12 mouse cellular contexts compared by ENCODE assay signal in the genomic region with DNA sequence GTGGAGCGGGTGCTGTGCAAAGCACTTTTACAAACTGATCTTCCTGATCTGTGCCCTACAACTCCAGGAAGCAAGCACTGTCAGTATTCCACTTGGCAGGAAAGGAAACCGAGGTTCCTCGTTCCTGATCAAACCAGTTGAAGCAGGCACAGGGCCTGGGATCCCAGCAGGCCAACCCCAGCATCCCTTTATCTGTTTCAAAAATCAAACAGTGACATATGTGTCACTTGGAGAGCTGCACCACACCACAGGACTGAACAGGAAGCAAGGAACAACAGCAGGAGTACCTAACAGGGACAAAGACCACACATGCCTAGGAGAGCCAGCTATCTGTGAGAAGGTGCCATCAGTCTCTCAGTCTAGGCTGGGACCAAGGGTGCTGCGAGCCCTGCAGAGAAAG.
"Had no signal": no experiment of that assay in that cellular context is flagged by ENCODE, and none has a peak within 500 bp of the region (broad histone marks: within the 10 kb centered on the region; RNA-seq: fewer than 3 reads in every experiment).

No protein-coding gene starts in this region.

- DNase-seq: kidney, postnatal 4 days; lung, adult 2 months; lung, postnatal 36 days; right cerebral cortex, postnatal 14 days; thymus, postnatal 4 days had no signal

- H3K27ac ChIP-seq: kidney, postnatal 0 days; left cerebral cortex, adult 2 months; limb, embryonic 10.5 days; liver, embryonic 15.5 days; midbrain, embryonic 12.5 days; stomach, embryonic 15.5 days had no signal

- H3K9me3 ChIP-seq: limb, embryonic 10.5 days; liver, embryonic 15.5 days; megakaryocyte, embryonic 14.5 days; midbrain, embryonic 12.5 days; stomach, embryonic 15.5 days had no signal

- H3K4me1 ChIP-seq: liver, embryonic 15.5 days; stomach, embryonic 15.5 days had no signal

- H3K36me3 ChIP-seq: limb, embryonic 10.5 days; liver, embryonic 15.5 days; midbrain, embryonic 12.5 days; stomach, embryonic 15.5 days had no signal

- H3K27me3 ChIP-seq: liver, embryonic 15.5 days; megakaryocyte, embryonic 14.5 days; stomach, embryonic 15.5 days had no signal

- H3K4me3 ChIP-seq: left cerebral cortex, adult 2 months; limb, embryonic 10.5 days; liver, embryonic 15.5 days; megakaryocyte, embryonic 14.5 days; midbrain, embryonic 12.5 days; stomach, embryonic 15.5 days had no signal
